Mouse (Mus musculus) thymus, adult 2 months (tissue): Measurements from ENCODE around the gene Aqp5.

ENCODE experiments used
- CTCF ChIP-seq: fragments of 200-500 bp; IDR thresholded peaks from 2 replicates; pipeline ENCODE4 v1.5.1; 2012; ENCODE audit warnings: mild to moderate bottlenecking, control low read depth, low read length, moderate library complexity, borderline replicate concordance; ENCODE audit not compliant: control insufficient read depth, poor library complexity, insufficient read depth; ENCODE audit errors: extremely low read depth
- POLR2A ChIP-seq: fragments of 200-500 bp; IDR thresholded peaks from 2 replicates; pipeline ENCODE4 v1.6.1; 2012; ENCODE audit warnings: mild to moderate bottlenecking, low read length, control low read depth, moderate library complexity; ENCODE audit not compliant: control insufficient read depth, poor library complexity, insufficient read depth; ENCODE audit errors: extremely low read depth

DNA sequence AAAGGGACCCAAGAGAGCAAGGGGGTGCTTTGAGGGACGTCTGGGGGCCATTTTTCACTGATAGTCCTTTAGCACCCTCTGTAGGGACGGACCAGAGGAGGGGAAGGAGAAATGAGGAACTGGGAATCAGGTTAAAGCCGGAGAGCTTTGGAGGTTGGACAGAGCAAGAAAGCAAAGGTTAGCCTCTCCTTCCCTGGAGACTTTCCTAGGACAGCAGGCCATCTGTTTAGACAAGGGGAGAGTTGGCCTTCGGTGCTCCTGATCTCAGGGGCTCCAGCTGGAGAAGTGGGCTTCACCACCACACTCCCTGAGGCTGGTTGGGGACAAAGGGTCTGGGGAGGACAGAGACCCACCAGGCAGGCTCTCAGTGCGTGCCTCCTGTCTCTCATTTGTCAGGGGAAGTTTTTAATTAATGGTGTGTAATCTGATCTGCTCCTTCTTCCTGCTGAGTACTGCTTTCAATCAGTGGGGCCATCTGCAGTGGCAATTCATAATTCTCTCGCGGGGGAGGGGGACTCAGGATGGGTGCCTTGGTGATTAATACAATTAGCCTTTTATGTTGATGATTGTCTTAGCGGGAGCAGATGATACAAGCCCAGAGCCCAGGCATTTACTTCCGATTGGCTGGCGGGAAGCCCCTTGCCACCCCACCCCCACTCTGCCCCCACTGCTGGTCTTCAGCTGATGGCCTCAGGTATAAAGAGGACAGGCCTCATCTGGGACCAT lies 17.0 kb downstream of the Aqp5 start:
- no peak for TF ChIP-seq POLR2A
- TF ChIP-seq CTCF, result no peak
